Mouse (Mus musculus) embryonic facial prominence, embryonic 12.5 days (tissue): ENCODE results near the gene Vash1. TPM values are rescaled to one million over a fixed set of nuclear protein-coding genes. Genes with fewer than 3 reads are reported as not detected.
A peak's percentile ranks its signal among the peaks of the same experiment; 100 is the strongest.

Experiments
- ATAC-seq: fragments of 200-750 bp; cut with Nextera tagmentation; 2 replicates; pipeline ENCODE4 v1.8.0; 2017; ENCODE audit not compliant: insufficient number of reproducible peaks, insufficient read depth, low FRiP score, low TSS enrichment
- H3K27ac ChIP-seq: fragments of 300-500 bp; sonication (generic); 2 replicates; pipeline ENCODE4 v1.5.1; 2016; ENCODE audit warnings: mild to moderate bottlenecking
- H3K27me3 ChIP-seq: fragments of 300-500 bp; sonication (generic); 2 replicates; pipeline ENCODE4 v1.6.1; 2016; ENCODE audit warnings: mild to moderate bottlenecking, moderate library complexity
- H3K36me3 ChIP-seq: fragments of 300-500 bp; sonication (generic); 2 replicates; pipeline ENCODE4 v1.6.1; 2016; ENCODE audit warnings: mild to moderate bottlenecking
- H3K4me1 ChIP-seq: fragments of 300-500 bp; sonication (generic); 2 replicates; pipeline ENCODE4 v1.6.1; 2016
- H3K4me2 ChIP-seq: fragments of 300-500 bp; sonication (generic); replicated peaks from 2 replicates; pipeline ENCODE4 v1.6.1; 2016; ENCODE audit warnings: mild to moderate bottlenecking, moderate library complexity
- H3K4me3 ChIP-seq: fragments of 300-500 bp; sonication (generic); 2 replicates; pipeline ENCODE4 v1.5.1; 2016; ENCODE audit warnings: mild to moderate bottlenecking
- H3K9ac ChIP-seq: fragments of 300-500 bp; sonication (generic); 2 replicates; pipeline ENCODE4 v1.6.1; 2016; ENCODE audit warnings: mild to moderate bottlenecking, moderate library complexity
- H3K9me3 ChIP-seq: fragments of 300-500 bp; sonication (generic); 2 replicates; pipeline ENCODE4 v1.6.1; 2016; ENCODE audit warnings: mild to moderate bottlenecking, moderate library complexity
- WGBS: fragments of 180-500 bp; shearing (Covaris S2); methylation state at CpG from one replicate; pipeline ENCODE4 v1.1.7; 2016; 5-methylcytosine and 5-hydroxymethylcytosine counted together
- polyA plus RNA-seq: library from polyadenylated mRNA; unstranded; fragments of >200 nt; fragmentation: Nextera tagmentation; extraction: Ambion mirVana; gene quantifications from 2 replicates; pipeline ENCODE4 v1.2.1, GENCODE M21; 2016

Gene Vash1
- polyA plus RNA-seq, 1 experiment from 2014 or later: 18.8 TPM

DNA sequence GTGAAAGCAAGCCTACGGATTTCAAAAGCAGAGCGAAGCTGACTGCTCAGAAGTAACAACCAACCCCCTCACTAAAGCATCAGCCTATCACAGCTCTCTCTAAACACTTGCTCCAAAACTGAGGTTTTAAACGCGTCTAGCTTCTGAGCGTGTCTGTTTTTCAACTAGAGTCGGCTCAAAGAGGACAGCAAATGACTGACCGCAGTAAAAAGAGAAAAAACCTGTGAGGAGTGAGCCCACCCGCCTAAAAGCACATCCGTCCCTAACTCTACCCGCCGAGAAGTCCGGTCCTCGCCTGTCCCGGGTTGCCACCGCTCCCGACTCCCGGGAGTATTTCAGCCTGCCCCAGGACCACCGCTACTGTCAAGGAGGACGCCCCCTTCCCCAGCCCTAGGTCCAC is 47.2 kb downstream of the Vash1 start:
- Histone ChIP-seq H3K9me3 (no peaks in the 10 kb centered on the region), H3K4me3 (peak overlapping the region; percentile 83), H3K36me3 (no peaks in the 10 kb centered on the region), H3K4me1 (0 out of 2 replicates have a peak, but pooled peaks cover 3% of the 10 kb centered on the region), H3K9ac (peak overlapping the region; percentile 69), H3K27me3 (no peaks in the 10 kb centered on the region), H3K4me2 (peak overlapping the region; percentile 76), H3K27ac (peak overlapping the region; percentile 57; the same call in 1 of the 2 replicates)
- peak; percentile 24 for ATAC-seq
- 0% methylated on average over 19 of the region's 19 CpGs for WGBS

DNA sequence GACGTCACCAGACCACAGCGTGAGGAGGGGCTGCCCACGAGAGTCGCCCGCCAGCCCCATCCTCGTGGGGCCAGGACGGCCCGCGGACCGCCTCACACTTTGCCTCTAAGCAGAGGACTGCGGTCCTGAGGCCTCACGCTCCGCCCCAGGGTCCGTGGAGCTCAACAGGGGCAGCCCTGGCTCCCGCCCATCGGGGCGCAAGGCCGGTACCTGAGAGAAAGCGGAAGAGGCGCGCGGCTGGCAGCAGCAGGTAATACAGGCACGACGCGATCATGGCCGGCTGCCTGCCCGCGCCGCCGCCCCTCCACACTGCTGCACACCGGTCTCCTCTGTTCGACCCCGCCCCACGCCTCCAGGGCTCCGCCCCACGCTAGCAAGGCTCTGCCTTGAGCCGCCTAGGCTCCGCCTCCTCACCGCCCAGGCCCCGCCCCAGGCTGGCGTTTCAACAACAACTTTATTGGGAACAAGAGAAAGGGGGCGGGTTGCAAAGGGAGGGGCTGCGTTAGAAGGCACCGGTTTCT is 47.7 kb downstream of the Vash1 start, which contains the start of gene Angel1:
Gene Angel1 (minus strand): TSS at position 341 of the 521 bp plus-strand sequence.
- ATAC-seq: peak; percentile 96
- Histone ChIP-seq H3K27ac (peak within 1 kb of the TSS; percentile 57; the same call in 1 of the 2 replicates), H3K4me3 (peak within 1 kb of the TSS; percentile 83), H3K4me2 (peak within 1 kb of the TSS; percentile 76), H3K27me3 (no peaks in the 10 kb centered on the region), H3K9me3 (no peaks in the 10 kb centered on the region), H3K4me1 (0 out of 2 replicates have a peak, but pooled peaks cover 3% of the 10 kb centered on the region), H3K9ac (peak within 1 kb of the TSS; percentile 69), H3K36me3 (no peaks in the 10 kb centered on the region)
- under 1% methylated on average over 44 of the region's 44 CpGs for WGBS

DNA sequence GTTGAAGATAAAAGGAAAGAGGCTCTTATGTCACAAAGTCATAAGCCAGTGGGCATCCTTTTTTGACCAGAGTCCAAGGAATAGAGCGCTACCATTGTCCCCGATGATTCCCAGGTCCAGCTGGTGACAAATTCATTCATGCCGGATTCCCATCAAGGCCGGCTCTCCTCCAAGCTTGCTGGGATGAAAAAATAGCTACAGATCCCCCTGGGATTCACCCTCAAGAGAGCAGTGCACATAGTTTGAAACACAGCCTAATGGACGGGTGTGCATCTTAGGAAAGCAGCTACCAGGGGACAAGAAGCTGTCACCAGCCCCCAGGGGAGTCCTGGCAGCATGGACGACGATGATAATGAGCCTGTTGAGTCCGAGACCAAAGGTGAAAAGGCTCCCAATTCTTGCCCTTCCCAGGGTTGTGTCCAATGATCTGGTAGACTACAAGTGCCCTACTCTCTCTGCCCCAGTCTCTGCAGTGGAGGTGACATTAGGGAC is 55.9 kb downstream of the Vash1 start, which contains the start of gene Lrrc74a:
Gene Lrrc74a (plus strand): TSS at position 51 of the 492 bp plus-strand sequence.
- ATAC-seq: no peak
- 89% methylated on average over 8 of the region's 8 CpGs for WGBS
- H3K4me1 ChIP-seq: no peaks in the 10 kb centered on the region
- no peak within 1 kb of the TSS for H3K27ac ChIP-seq
- H3K4me3 ChIP-seq: no peak within 1 kb of the TSS
- H3K27me3 ChIP-seq: no peaks in the 10 kb centered on the region
- H3K9ac ChIP-seq: no peak within 1 kb of the TSS
- H3K4me2 ChIP-seq: no peak within 1 kb of the TSS
- no peaks in the 10 kb centered on the region for H3K36me3 ChIP-seq
- H3K9me3 ChIP-seq: no peaks in the 10 kb centered on the region

Other genes starting within 250 kb of the Vash1 start
- 12.9 and 13.9 TPM in 2 replicates for gene Angel1, start 47.8 kb downstream of the Vash1 start, polyA plus RNA-seq
- not detected in 2 replicates for gene Lrrc74a, start 55.7 kb downstream of the Vash1 start, polyA plus RNA-seq
- 53.9 and 59.2 TPM in 2 replicates for gene Irf2bpl, start 206.1 kb downstream of the Vash1 start, polyA plus RNA-seq